In the genomic region with DNA sequence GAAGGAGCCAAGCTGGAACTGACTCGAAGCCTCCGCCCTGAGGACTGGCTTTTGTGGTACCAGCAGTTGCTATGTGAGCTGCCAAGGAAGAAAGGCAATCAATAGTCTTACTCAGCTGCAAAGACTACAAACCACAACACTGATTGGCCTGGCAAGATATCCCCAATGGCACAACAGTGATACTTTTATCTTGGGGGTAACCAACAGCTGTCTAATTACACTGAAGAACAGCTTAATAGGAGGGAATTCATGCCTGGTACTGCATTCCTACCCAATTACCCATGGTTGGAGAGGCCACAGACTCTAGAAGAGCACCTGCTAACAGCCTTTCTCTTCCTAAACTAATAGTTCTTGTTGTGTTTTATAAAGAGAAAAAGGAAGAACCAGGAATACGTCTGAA, we compare ENCODE assay signal across 23 mouse cellular contexts.
"Had no signal": no experiment of that assay in that cellular context is flagged by ENCODE, and none has a peak within 500 bp of the region (broad histone marks: within the 10 kb centered on the region; RNA-seq: fewer than 3 reads in every experiment).

No protein-coding gene starts in this region.

- H3K9ac ChIP-seq: limb, embryonic 13.5 days; liver, embryonic 12.5 days; liver, embryonic 15.5 days; lung, embryonic 15.5 days; midbrain, embryonic 13.5 days; neural tube, embryonic 12.5 days; neural tube, embryonic 15.5 days had no signal

- ATAC-seq: liver, embryonic 12.5 days; midbrain, embryonic 13.5 days; midbrain, embryonic 16.5 days had no signal

- H3K4me3 ChIP-seq: layer of hippocampus, adult 2 months; limb, embryonic 10.5 days; limb, embryonic 13.5 days; liver, embryonic 12.5 days; liver, embryonic 15.5 days; lung, embryonic 15.5 days; megakaryocyte, embryonic 14.5 days; midbrain, embryonic 10.5 days; midbrain, embryonic 13.5 days; neural tube, embryonic 12.5 days; neural tube, embryonic 15.5 days had no signal

- H3K27ac ChIP-seq: kidney, postnatal 0 days; layer of hippocampus, adult 2 months; limb, embryonic 10.5 days; limb, embryonic 13.5 days; liver, embryonic 12.5 days; liver, embryonic 15.5 days; lung, embryonic 15.5 days; midbrain, embryonic 10.5 days; midbrain, embryonic 13.5 days; neural tube, embryonic 12.5 days; neural tube, embryonic 15.5 days; stomach, postnatal 0 days had no signal

- H3K36me3 ChIP-seq: limb, embryonic 10.5 days; limb, embryonic 13.5 days; liver, embryonic 12.5 days; liver, embryonic 15.5 days; lung, embryonic 15.5 days; midbrain, embryonic 10.5 days; midbrain, embryonic 13.5 days; neural tube, embryonic 12.5 days; neural tube, embryonic 15.5 days had no signal

- H3K4me2 ChIP-seq: limb, embryonic 13.5 days; liver, embryonic 12.5 days; liver, embryonic 15.5 days; lung, embryonic 15.5 days; midbrain, embryonic 13.5 days; neural tube, embryonic 12.5 days; neural tube, embryonic 15.5 days had no signal

- DNase-seq: kidney, adult 2 months; kidney, postnatal 25 days; layer of hippocampus, adult 9-11 months; liver; lung, adult 18-20 months; lung, postnatal 10 days; lung, postnatal 36 days; right cerebral cortex, postnatal 4 days; thymus, postnatal 25 days had no signal

- H3K27me3 ChIP-seq: limb, embryonic 13.5 days; lung, embryonic 15.5 days; midbrain, embryonic 13.5 days; neural tube, embryonic 12.5 days; neural tube, embryonic 15.5 days had no signal

- H3K9me3 ChIP-seq: limb, embryonic 10.5 days; limb, embryonic 13.5 days; liver, embryonic 12.5 days; liver, embryonic 15.5 days; lung, embryonic 15.5 days; midbrain, embryonic 10.5 days; midbrain, embryonic 13.5 days; neural tube, embryonic 12.5 days; neural tube, embryonic 15.5 days had no signal

- H3K4me1 ChIP-seq: neural tube, embryonic 12.5 days had no signal
